Comparison of ENCODE assay signal across 20 mouse cellular contexts in genomic region chr11:75008270-75008669, GRCm38 (mm10).
DNase-seq lines count a peak whose midpoint lies in the region; ATAC-seq and TF ChIP-seq lines count a peak whose summit lies in the region.
"Had no signal": no experiment of that assay in that cellular context is flagged by ENCODE, and none has a peak within 500 bp of the region (broad histone marks: within the 10 kb centered on the region; RNA-seq: fewer than 3 reads in every experiment).

No protein-coding gene starts in this region.

- H3K36me3 ChIP-seq in heart, embryonic 15.5 days: 0 out of 2 replicates have a peak, but pooled peaks cover 3% of the 10 kb centered on the region
- peaks cover 4% of the 10 kb centered on the region; the same call in 1 of the 2 replicates for H3K36me3 ChIP-seq in liver, adult 2 months (ENCODE audit: control insufficient read depth, insufficient read depth, low read length)
- no peaks in the 10 kb centered on the region for H3K36me3 ChIP-seq in liver, postnatal 0 days (replicated peaks; ENCODE audit: insufficient read depth, low read length)
- no peaks in the 10 kb centered on the region for H3K36me3 ChIP-seq in midbrain, embryonic 16.5 days (ENCODE audit: control insufficient read depth, insufficient read depth, low read length)
- H3K36me3 ChIP-seq: embryonic facial prominence, embryonic 13.5 days; forebrain, embryonic 12.5 days; intestine, embryonic 15.5 days had no signal

- 58% methylated on average over 2 of the region's 2 CpGs for WGBS in heart, embryonic 15.5 days
- 75% methylated on average over 2 of the region's 2 CpGs for WGBS in liver, adult 2 months
- WGBS in liver, postnatal 0 days (ENCODE audit: insufficient replicate concordance): 72% methylated on average over 2 of the region's 2 CpGs
- WGBS in midbrain, embryonic 16.5 days: 75% methylated on average over 2 of the region's 2 CpGs

- no peak for TF ChIP-seq EP300 in liver, postnatal 0 days (IDR thresholded peaks at IDR 0.05; ENCODE audit: low read depth)

- peaks cover 18% of the 10 kb centered on the region for H3K4me1 ChIP-seq in heart, embryonic 15.5 days (replicated peaks)
- no peaks in the 10 kb centered on the region; the same call in 1 of the 2 replicates for H3K4me1 ChIP-seq in liver, adult 2 months (ENCODE audit: control insufficient read depth, insufficient read depth, low read length)
- no peaks in the 10 kb centered on the region for H3K4me1 ChIP-seq in liver, postnatal 0 days (ENCODE audit: insufficient read depth)
- H3K4me1 ChIP-seq in midbrain, embryonic 16.5 days (ENCODE audit: control insufficient read depth, insufficient read depth, low read length): peaks cover 9% of the 10 kb centered on the region

- no peak for ATAC-seq in heart, embryonic 15.5 days (replicated peaks; ENCODE audit: insufficient number of reproducible peaks, insufficient read depth, low FRiP score, low read depth)
- ATAC-seq in liver, postnatal 0 days: no peak
- ATAC-seq in midbrain, embryonic 16.5 days: no peak
- ATAC-seq: forebrain, postnatal 0 days; intestine, embryonic 15.5 days had no signal

- no peak for TF ChIP-seq CTCF in liver, adult 2 months (IDR thresholded peaks at IDR 0.05; ENCODE audit: low read depth, low read length)
- TF ChIP-seq CTCF in liver, postnatal 0 days (IDR thresholded peaks at IDR 0.05; ENCODE audit: low read depth): no peak

- H3K4me2 ChIP-seq in heart, embryonic 15.5 days: no peak overlapping the region
- no peak overlapping the region for H3K4me2 ChIP-seq in liver, postnatal 0 days (ENCODE audit: low read depth, low read length)
- no peak overlapping the region for H3K4me2 ChIP-seq in midbrain, embryonic 16.5 days (ENCODE audit: low read length)
- H3K4me2 ChIP-seq: embryonic facial prominence, embryonic 13.5 days; forebrain, embryonic 12.5 days; hindbrain, embryonic 14.5 days; intestine, embryonic 15.5 days had no signal

- H3K27me3 ChIP-seq in heart, embryonic 15.5 days: no peaks in the 10 kb centered on the region
- no peaks in the 10 kb centered on the region for H3K27me3 ChIP-seq in liver, adult 2 months (ENCODE audit: control insufficient read depth, insufficient read depth, low read length)
- no peaks in the 10 kb centered on the region for H3K27me3 ChIP-seq in liver, postnatal 0 days (ENCODE audit: insufficient read depth, low read length)
- no peaks in the 10 kb centered on the region for H3K27me3 ChIP-seq in midbrain, embryonic 16.5 days (ENCODE audit: control insufficient read depth, insufficient read depth, low read depth, low read length)
- H3K27me3 ChIP-seq: embryonic facial prominence, embryonic 13.5 days; forebrain, embryonic 12.5 days; intestine, embryonic 15.5 days had no signal

- no peak overlapping the region for H3K4me3 ChIP-seq in heart, embryonic 15.5 days
- H3K4me3 ChIP-seq in liver, adult 2 months (ENCODE audit: insufficient read depth, low read depth, low read length): no peak overlapping the region
- no peak overlapping the region for H3K4me3 ChIP-seq in liver, postnatal 0 days (ENCODE audit: low read depth, low read length)
- no peak overlapping the region for H3K4me3 ChIP-seq in midbrain, embryonic 16.5 days (ENCODE audit: low read depth, low read length)
- H3K4me3 ChIP-seq: embryonic facial prominence, embryonic 13.5 days; forebrain, embryonic 12.5 days; gastrocnemius, adult 2 months; hindbrain, embryonic 10.5 days; intestine, embryonic 15.5 days had no signal

- no peaks in the 10 kb centered on the region for H3K9me3 ChIP-seq in heart, embryonic 15.5 days (replicated peaks)
- no peaks in the 10 kb centered on the region for H3K9me3 ChIP-seq in liver, postnatal 0 days (ENCODE audit: low read length)
- H3K9me3 ChIP-seq in midbrain, embryonic 16.5 days (replicated peaks; ENCODE audit: control insufficient read depth, low read length, poor library complexity, severe bottlenecking): no peaks in the 10 kb centered on the region
- H3K9me3 ChIP-seq: embryonic facial prominence, embryonic 13.5 days; forebrain, embryonic 12.5 days; hindbrain, embryonic 10.5 days; intestine, embryonic 15.5 days had no signal

- no peak for TF ChIP-seq POLR2A in liver, adult 2 months (IDR thresholded peaks at IDR 0.05; ENCODE audit: extremely low read depth, insufficient read depth, low read length)

- H3K9ac ChIP-seq in heart, embryonic 15.5 days: no peak overlapping the region
- H3K9ac ChIP-seq in liver, adult 2 months (ENCODE audit: low read depth, low read length): no peak overlapping the region
- no peak overlapping the region for H3K9ac ChIP-seq in liver, postnatal 0 days (replicated peaks)
- H3K9ac ChIP-seq in midbrain, embryonic 16.5 days (ENCODE audit: low read depth, low read length): no peak overlapping the region
- H3K9ac ChIP-seq: embryonic facial prominence, embryonic 13.5 days; forebrain, embryonic 12.5 days; forebrain, postnatal 0 days; hindbrain, embryonic 14.5 days; intestine, embryonic 15.5 days had no signal

- H3K79me2 ChIP-seq in liver, adult 2 months (ENCODE audit: control insufficient read depth, insufficient read depth, low read length): peaks cover 3% of the 10 kb centered on the region; the same call in 1 of the 2 replicates

- peak; percentile 56 for DNase-seq in cerebellum, adult 9-10 months
- no peak for DNase-seq in cerebellum, postnatal 4 days (ENCODE audit: low spot score in 2 of 2)
- no peak for DNase-seq in heart, adult 18-20 months
- DNase-seq in liver, adult 2 months (ENCODE audit: extremely low read depth, low read depth, low spot score): peak; percentile 22
- DNase-seq in liver, postnatal 0 days: no peak
- DNase-seq in spleen, postnatal 14 days (ENCODE audit: low spot score in 2 of 2): no peak
- DNase-seq: adrenal gland, adult 8-10 months; adrenal gland, postnatal 36 days; cerebellum, adult 11 months; forebrain, postnatal 0 days; gastrocnemius, adult 2 months; gastrocnemius, postnatal 25 days; kidney, adult 18-20 months had no signal

- peak overlapping the region; percentile 26; the same call in 1 of the 2 replicates for H3K27ac ChIP-seq in heart, embryonic 15.5 days
- H3K27ac ChIP-seq in liver, adult 2 months (replicated peaks; ENCODE audit: insufficient read depth, low read depth, low read length): no peak overlapping the region
- H3K27ac ChIP-seq in liver, postnatal 0 days (ENCODE audit: low read depth): no peak overlapping the region
- H3K27ac ChIP-seq in midbrain, embryonic 16.5 days (ENCODE audit: low read length): no peak overlapping the region
- H3K27ac ChIP-seq: embryonic facial prominence, embryonic 13.5 days; forebrain, embryonic 12.5 days; gastrocnemius, adult 2 months; hindbrain, embryonic 10.5 days; hindbrain, embryonic 14.5 days; intestine, embryonic 15.5 days had no signal

Comparison
In these comparisons a context has a peak if more than half of its experiments do, and no peak if none do; other contexts are left out.
1. DNase-seq: peak in cerebellum, adult 9-10 months (single experiment) and liver, adult 2 months (single experiment); none in cerebellum, postnatal 4 days (0 of 2), heart, adult 18-20 months (0 of 2), liver, postnatal 0 days (single experiment) and spleen, postnatal 14 days (0 of 2).